Mouse (Mus musculus) kidney, embryonic 16.5 days (tissue): Measurements from ENCODE around the gene Dusp8. TPM values are rescaled to one million over a fixed set of nuclear protein-coding genes. Genes with fewer than 3 reads are reported as not detected.
A peak's percentile ranks its signal among the peaks of the same experiment; 100 is the strongest.

Experiments
- ATAC-seq: fragments of 200-750 bp; cut with Nextera tagmentation; 2 replicates; pipeline ENCODE4 v1.8.0; 2017; ENCODE audit warnings: moderate TSS enrichment; ENCODE audit not compliant: low FRiP score, low TSS enrichment
- H3K27ac ChIP-seq: fragments of 300-500 bp; sonication (generic); 2 replicates; pipeline ENCODE4 v1.5.1; 2014; ENCODE audit warnings: low read length
- H3K27me3 ChIP-seq: fragments of 300-500 bp; sonication (generic); 2 replicates; pipeline ENCODE4 v1.6.1; 2014; ENCODE audit warnings: low read length, control low read depth, mixed read lengths; ENCODE audit not compliant: insufficient read depth
- H3K36me3 ChIP-seq: fragments of 300-500 bp; sonication (generic); 2 replicates; pipeline ENCODE4 v1.6.1; 2014; ENCODE audit warnings: low read length, control low read depth, mixed read lengths; ENCODE audit not compliant: insufficient read depth
- H3K4me1 ChIP-seq: fragments of 300-500 bp; sonication (generic); 2 replicates; pipeline ENCODE4 v1.6.1; 2014; ENCODE audit warnings: low read length, control low read depth, mixed read lengths; ENCODE audit not compliant: insufficient read depth
- H3K4me2 ChIP-seq: fragments of 300-500 bp; sonication (generic); replicated peaks from 2 replicates; pipeline ENCODE4 v1.6.1; 2014; ENCODE audit warnings: low read depth, low read length
- H3K4me3 ChIP-seq: fragments of 300-500 bp; sonication (generic); 2 replicates; pipeline ENCODE4 v1.5.1; 2014; ENCODE audit warnings: mild to moderate bottlenecking, low read length
- H3K9ac ChIP-seq: fragments of 300-500 bp; sonication (generic); replicated peaks from 2 replicates; pipeline ENCODE4 v1.6.1; 2014; ENCODE audit warnings: low read length
- H3K9me3 ChIP-seq: fragments of 300-500 bp; sonication (generic); 2 replicates; pipeline ENCODE4 v1.6.1; 2016; ENCODE audit warnings: low read length, control low read depth
- WGBS: fragments of 180-500 bp; shearing (Covaris S2); extraction: QIAGEN DNeasy Blood & Tissue Kit; methylation state at CpG from one replicate; pipeline ENCODE4 v1.1.7; 2014; 5-methylcytosine and 5-hydroxymethylcytosine counted together
- polyA plus RNA-seq: library from polyadenylated mRNA; unstranded; fragments of >200 nt; fragmentation: Nextera tagmentation; extraction: Ambion mirVana; gene quantifications from 2 replicates; pipeline ENCODE4 v1.2.1, GENCODE M21; 2015

The Dusp8 gene
- polyA plus RNA-seq, 1 experiment from 2014 or later: 2.4 TPM

DNA sequence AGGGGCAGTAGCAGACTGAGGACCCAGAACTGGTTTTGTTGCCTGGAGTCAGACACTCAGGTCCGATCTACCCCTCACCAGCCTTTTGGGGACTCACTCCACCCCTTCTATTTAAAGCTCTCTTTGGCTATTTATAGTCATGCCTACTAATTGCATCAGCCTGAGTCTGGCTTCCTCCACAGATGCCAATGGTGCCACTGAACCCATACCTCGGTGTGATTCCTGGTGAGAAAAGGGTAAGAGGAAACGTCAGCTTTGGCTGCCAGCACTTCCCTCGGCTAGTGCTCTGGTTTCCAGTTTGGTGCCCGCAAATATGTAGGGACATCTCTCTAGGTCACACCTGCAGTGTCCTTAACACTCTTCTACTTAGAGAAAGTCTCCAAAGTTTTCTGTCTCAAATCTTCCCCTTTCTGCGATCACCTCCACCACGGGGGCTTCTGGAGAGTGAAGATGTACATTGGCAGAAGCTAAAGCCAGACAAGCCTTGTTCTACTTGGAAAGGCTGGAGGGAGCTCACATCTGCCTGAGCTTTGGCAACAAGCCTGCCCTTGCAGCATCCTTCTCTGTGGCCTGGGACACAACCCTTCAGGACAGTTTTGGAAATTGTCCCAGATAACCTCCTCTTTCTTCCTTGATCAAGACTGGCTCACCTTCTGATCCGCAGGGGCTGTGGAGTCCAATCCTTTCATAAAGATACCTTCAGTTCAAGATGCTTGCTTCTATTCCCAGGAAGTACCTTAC, 21.3 kb downstream of the Dusp8 start:
- no peak overlapping the region for H3K4me2 ChIP-seq
- no peaks in the 10 kb centered on the region for H3K9me3 ChIP-seq
- no peak overlapping the region for H3K27ac ChIP-seq
- peaks cover 4% of the 10 kb centered on the region; the same call in 1 of the 2 replicates for H3K4me1 ChIP-seq
- no peaks in the 10 kb centered on the region; the same call in 1 of the 2 replicates for H3K27me3 ChIP-seq
- no peak overlapping the region for H3K9ac ChIP-seq
- no peaks in the 10 kb centered on the region for H3K36me3 ChIP-seq
- H3K4me3 ChIP-seq: no peak overlapping the region
- ATAC-seq: no peak
- 73% methylated on average over 8 of the region's 8 CpGs for WGBS

DNA sequence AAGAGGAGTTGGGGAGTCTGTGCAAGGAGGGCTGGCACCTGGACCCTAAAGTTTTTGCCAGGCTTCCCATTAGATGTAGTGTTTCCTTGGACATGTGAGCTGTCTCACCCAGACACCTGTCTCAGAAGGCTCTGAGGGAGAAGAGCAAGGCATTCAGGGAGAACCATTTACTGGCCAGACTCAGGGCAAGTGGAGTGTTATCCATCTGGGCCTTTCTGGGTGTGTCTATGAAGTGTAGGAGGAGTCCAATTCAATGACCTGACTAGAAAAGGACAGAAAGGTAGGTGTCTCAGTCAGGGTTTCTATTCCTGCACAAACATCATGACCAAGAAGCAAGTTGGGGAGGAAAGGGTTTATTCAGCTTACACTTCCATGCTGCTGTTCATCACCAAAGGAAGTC, 23.9 kb downstream of the Dusp8 start:
- Histone ChIP-seq H3K9ac (no peak overlapping the region), H3K36me3 (no peaks in the 10 kb centered on the region)

DNA sequence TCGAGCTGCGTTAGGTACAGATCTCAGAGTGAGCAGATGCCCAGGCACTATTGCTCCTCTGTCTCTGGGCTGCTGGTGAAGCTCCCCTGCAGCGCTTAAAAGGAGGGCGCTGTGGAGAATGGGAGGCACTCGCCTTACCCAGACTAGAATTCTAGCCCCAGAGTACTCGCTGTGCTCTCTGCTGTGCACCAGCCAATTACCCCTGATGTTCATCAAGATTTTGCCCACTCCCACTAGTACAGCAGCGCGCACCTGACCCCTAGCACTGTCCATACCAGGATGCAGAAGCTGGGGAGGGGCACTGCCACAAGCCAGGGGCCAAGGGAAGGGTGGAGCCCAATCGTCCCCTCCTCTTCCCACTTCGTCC, 24.4 kb downstream of the Dusp8 start:
- WGBS: 5% methylated on average over 8 of the region's 10 CpGs
- Histone ChIP-seq H3K4me2 (peak overlapping the region; percentile 41), H3K27ac (no peak overlapping the region), H3K36me3 (no peaks in the 10 kb centered on the region), H3K27me3 (no peaks in the 10 kb centered on the region; the same call in 1 of the 2 replicates), H3K9ac (no peak overlapping the region), H3K4me1 (peaks cover 4% of the 10 kb centered on the region; the same call in 1 of the 2 replicates), H3K9me3 (no peaks in the 10 kb centered on the region), H3K4me3 (0 out of 2 replicates have a peak overlapping the region, but pooled peaks have one; percentile 8)
- ATAC-seq: 0 out of 2 replicates have a peak, but pooled peaks have one; percentile 31

More for the DNA sequence above, 23.9 kb downstream of the Dusp8 start:
- Histone ChIP-seq H3K9me3 (no peaks in the 10 kb centered on the region), H3K4me2 (no peak overlapping the region), H3K4me1 (peaks cover 4% of the 10 kb centered on the region; the same call in 1 of the 2 replicates), H3K27me3 (no peaks in the 10 kb centered on the region; the same call in 1 of the 2 replicates), H3K4me3 (no peak overlapping the region), H3K27ac (no peak overlapping the region)
- no peak for ATAC-seq

DNA sequence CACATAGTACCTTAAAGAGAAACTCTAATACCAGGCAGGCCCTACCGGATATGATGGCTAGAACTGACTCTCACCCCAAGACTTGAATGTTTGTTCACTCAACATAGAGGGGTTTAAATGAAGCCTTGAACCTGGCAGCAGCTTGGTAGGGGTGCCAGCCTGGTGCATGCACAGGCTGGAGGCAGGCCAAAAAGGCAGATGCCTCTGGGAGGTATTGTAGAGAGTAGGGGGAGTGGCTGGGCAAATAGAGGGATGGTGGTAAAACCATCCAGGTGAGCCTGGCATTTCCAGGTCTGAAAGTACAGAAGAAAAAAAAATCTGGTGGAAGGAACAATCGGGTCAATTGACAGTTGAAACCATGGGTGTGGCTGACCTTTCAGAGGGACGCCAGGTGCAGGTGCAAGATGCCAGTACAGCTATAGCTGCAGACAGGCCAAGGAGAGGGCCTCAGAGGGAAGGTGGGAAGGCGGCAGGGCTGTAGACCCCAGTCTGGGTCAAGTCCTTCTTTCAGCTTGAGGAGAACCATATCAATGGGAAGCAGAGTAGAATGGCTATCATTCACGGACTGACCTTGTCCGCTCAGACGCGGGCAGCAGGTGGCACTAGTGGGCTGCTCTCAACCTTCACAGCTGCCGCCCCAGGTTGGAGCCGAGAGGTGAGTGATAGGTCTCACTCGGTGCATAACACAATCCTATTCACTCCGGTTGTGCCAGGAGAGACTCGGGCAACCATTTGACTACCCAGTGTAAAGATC, 25.0 kb downstream of the Dusp8 start:
- peak; percentile 61 for ATAC-seq
- Histone ChIP-seq H3K27me3 (no peaks in the 10 kb centered on the region; the same call in 1 of the 2 replicates), H3K4me3 (0 out of 2 replicates have a peak overlapping the region, but pooled peaks have one; percentile 8), H3K9me3 (no peaks in the 10 kb centered on the region), H3K4me2 (peak overlapping the region; percentile 41), H3K27ac (no peak overlapping the region), H3K36me3 (no peaks in the 10 kb centered on the region), H3K9ac (no peak overlapping the region), H3K4me1 (peaks cover 4% of the 10 kb centered on the region; the same call in 1 of the 2 replicates)
- WGBS: 16% methylated on average over 13 of the region's 13 CpGs

DNA sequence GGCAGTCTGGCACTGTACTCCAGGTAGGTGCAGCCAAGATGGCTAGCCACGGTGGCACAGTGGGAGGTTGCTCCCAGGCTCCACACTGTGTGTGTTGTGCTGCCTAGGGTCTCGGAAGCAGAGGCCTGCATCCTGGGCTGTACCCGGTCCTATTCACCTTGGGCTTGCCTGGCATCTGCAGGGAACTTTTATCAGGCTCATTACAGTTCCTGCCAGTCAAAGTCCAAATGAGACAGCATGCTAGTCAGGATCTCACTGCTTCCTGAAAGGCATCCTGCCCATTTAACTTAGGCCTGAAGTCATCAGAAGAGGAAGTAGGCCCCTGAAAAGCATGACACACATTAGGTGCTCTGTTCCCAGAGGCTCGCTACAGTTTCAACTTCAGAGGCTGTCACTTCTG, 27.2 kb downstream of the Dusp8 start:
- no peak overlapping the region for H3K4me2 ChIP-seq
- H3K27ac ChIP-seq: no peak overlapping the region
- no peaks in the 10 kb centered on the region; the same call in 1 of the 2 replicates for H3K27me3 ChIP-seq
- no peaks in the 10 kb centered on the region for H3K9me3 ChIP-seq
- H3K36me3 ChIP-seq: no peaks in the 10 kb centered on the region
- H3K4me1 ChIP-seq: peaks cover 4% of the 10 kb centered on the region; the same call in 1 of the 2 replicates
- WGBS: 58% methylated on average over 4 of the region's 4 CpGs
- no peak overlapping the region for H3K4me3 ChIP-seq
- H3K9ac ChIP-seq: no peak overlapping the region
- no peak for ATAC-seq

DNA sequence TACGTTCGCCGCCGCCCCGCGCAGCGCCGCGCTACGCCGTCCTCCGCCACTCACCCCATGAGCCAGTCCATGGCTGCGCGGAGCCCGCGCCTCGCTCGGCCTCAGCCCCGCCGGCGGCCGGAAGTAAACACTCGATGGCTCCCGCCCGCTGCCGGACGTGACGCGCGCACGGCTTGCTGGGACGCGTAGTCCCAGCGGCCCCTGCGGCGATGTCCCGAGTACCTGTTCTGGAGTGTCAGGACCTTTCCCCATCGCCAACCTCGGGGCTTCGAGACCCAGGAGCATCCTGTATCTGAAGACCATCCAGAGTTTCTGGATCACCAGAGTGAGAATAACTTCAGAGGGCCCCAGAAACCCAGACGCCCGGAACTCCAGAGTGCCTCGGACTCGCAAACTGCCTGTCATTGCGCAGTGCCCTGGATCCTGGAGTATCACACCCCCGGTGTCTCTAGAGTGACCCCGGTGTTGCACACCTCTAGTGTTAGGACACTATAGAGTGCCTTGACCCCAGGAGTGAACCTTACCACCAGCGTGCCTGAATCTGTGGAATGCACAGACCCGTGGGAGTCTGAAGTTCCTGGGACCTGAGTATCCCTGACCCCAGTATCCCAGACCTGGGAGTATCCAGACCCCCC, 34.6 kb downstream of the Dusp8 start, which contains the start of gene Mob2:
Mob2 (minus strand) TSS at position 135 of the 635 bp plus-strand sequence.
- peaks cover 3% of the 10 kb centered on the region; the same call in 1 of the 2 replicates for H3K36me3 ChIP-seq
- under 1% methylated on average over 36 of the region's 49 CpGs for WGBS
- peak within 1 kb of the TSS; percentile 77 for H3K27ac ChIP-seq

DNA sequence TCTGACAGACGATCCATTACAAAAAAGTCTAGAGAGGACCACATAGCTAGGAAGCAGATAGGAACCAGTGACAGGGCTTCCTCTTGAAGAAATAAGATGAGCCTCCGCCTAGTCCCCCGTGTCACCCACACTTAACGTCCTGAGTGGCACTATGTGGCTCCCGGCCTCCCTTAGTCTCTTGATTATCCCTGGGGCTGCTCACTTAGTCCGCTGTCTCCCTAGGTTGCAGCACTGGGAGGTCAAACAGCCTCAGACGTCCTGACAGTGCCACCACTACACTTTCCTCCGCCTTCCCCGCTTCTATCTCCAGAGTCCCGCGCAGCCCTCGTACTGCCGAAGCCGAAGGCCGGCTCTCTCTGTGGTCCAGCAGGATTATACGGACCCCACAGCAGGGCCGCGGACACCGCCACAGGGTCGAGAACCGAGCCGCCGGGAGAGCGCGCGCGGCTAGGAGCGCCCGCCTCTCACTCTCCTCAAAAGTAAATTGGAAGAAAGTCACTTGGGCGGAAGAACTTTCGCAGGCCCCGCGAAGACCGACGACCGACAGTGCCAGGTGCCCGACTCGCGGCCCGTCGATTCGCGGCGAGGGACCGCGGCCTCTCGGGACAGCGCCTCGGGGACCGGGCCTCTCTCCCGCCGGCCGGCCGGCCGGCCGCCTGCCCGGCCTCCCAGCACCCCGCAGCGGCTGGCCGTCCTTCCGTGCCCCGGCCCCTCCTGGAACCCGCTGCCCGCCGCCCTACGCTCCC, 35.3 kb downstream of the Dusp8 start:
- 0 out of 2 replicates have a peak, but pooled peaks cover 4% of the 10 kb centered on the region for H3K27me3 ChIP-seq
- H3K36me3 ChIP-seq: peaks cover 4% of the 10 kb centered on the region; the same call in 1 of the 2 replicates
- H3K9me3 ChIP-seq: no peaks in the 10 kb centered on the region
- peak overlapping the region; percentile 85 for H3K4me3 ChIP-seq
- peak overlapping the region; percentile 89 for H3K9ac ChIP-seq
- peak overlapping the region; percentile 77 for H3K27ac ChIP-seq
- peak; percentile 36; the same call in 1 of the 2 replicates for ATAC-seq
- H3K4me2 ChIP-seq: peak overlapping the region; percentile 69
- WGBS: under 1% methylated on average over 65 of the region's 66 CpGs
- H3K4me1 ChIP-seq: peaks cover 20% of the 10 kb centered on the region

More for the DNA sequence above, 34.6 kb downstream of the Dusp8 start, which contains the start of gene Mob2:
- H3K9me3 ChIP-seq: no peaks in the 10 kb centered on the region
- H3K4me3 ChIP-seq: peak within 1 kb of the TSS; percentile 85
- H3K4me2 ChIP-seq: peak within 1 kb of the TSS; percentile 69
- peak within 1 kb of the TSS; percentile 89 for H3K9ac ChIP-seq
- H3K4me1 ChIP-seq: peaks cover 20% of the 10 kb centered on the region
- ATAC-seq: peak; percentile 95
- H3K27me3 ChIP-seq: 0 out of 2 replicates have a peak, but pooled peaks cover 4% of the 10 kb centered on the region

DNA sequence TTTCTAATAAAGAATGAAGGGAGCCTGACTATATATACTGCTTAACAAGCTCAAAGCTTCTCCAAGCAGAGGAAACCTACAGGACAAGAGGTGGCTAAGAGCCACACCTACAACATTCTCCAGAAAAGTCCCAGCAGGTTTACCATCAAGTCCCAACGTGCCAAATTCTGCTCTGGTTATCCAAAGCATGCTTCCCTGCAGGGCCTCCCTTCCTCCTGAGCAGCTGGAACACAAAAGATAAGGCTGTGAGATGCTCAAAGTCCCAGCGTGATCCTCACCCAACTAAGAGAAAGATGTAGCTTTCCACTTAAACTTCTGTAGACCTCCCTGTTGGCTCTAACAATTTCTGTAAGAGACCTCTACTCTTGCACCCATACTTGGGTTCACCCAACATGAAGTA, 36.6 kb downstream of the Dusp8 start:
- H3K27me3 ChIP-seq: 0 out of 2 replicates have a peak, but pooled peaks cover 4% of the 10 kb centered on the region
- no peak overlapping the region for H3K27ac ChIP-seq
- peaks cover 20% of the 10 kb centered on the region for H3K4me1 ChIP-seq
- H3K36me3 ChIP-seq: peaks cover 8% of the 10 kb centered on the region; the same call in 1 of the 2 replicates
- no peak for ATAC-seq
- no peak overlapping the region for H3K4me3 ChIP-seq
- 79% methylated on average over 2 of the region's 2 CpGs for WGBS
- H3K9me3 ChIP-seq: no peaks in the 10 kb centered on the region
- no peak overlapping the region for H3K4me2 ChIP-seq
- H3K9ac ChIP-seq: no peak overlapping the region

DNA sequence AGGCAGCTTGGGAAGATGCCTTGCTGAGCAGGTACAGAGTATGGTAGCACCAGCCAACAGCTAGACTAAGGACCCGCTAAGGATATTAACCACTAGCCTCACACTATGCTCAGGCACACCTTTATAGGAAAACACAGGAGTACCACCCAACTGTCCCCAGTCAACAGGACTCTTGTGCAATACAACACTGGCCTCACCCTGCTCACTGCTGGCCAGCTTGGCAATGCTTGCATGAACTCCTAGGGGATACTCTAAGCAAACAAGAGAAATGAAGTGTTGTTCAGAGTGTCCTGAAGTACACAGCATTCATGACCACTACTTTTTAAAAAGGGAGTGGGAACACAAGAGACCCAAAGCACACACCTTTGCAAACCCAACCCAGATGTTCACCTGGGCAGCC, 38.5 kb downstream of the Dusp8 start:
- peaks cover 8% of the 10 kb centered on the region; the same call in 1 of the 2 replicates for H3K36me3 ChIP-seq
- no peaks in the 10 kb centered on the region for H3K9me3 ChIP-seq
- peaks cover 20% of the 10 kb centered on the region for H3K4me1 ChIP-seq
- ATAC-seq: no peak
- H3K4me2 ChIP-seq: no peak overlapping the region
- 96% methylated on average over 1 of the region's 1 CpGs for WGBS
- no peak overlapping the region for H3K4me3 ChIP-seq
- H3K27me3 ChIP-seq: 0 out of 2 replicates have a peak, but pooled peaks cover 2% of the 10 kb centered on the region
- H3K9ac ChIP-seq: no peak overlapping the region
- H3K27ac ChIP-seq: no peak overlapping the region
